Mouse (Mus musculus): ENCODE results near the gene Dmgdh.

Gene Dmgdh

DNA sequence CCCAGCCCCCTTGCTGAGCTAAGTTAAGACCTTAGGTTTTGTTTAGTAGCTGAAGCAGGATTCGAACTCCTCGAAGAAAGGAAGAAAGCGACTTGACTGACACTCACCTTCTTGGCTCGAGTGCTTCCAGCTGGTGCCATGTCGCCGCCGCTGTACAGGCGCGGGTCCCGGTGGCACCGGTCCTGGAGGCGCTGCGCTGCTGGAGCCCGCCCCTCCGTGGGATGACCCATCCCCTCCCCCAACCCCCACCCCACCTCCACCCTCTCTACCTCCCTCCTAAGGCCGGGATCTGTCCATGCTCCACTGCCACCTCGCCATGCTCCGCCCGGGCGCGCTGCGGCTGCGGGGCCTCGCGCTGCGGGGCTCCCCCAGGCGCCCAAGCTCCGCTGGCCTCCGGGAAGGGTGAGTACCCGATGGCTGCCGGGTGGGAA lies at the start of gene Dmgdh, which contains the start of gene Bhmt2:
TSS of gene Dmgdh (plus strand) at position 303 of the 431 bp plus-strand sequence.
TSS of gene Bhmt2 (minus strand) at position 172 of the 431 bp plus-strand sequence.
- DNase-seq, result no peak

DNA sequence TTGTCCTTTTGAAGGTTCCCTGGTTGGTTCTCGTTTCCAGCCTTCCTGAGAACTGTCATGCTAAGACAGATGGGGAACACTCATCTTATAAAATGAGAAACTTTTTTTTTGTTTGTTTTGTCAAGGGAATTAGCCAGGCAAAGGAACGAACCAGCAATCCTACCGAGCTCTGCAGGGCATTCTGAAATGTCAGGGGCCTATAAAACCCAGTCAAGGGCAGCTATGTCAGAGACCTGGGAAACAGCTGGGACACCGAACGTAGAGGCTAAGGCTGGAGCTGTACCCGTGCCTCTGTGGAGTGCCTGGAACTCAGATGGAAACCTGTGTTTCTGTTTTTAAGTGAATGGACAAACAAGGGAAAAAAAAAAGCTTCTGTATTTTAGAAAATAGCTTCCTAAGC lies 45.4 kb upstream of the Dmgdh start:
- no peak for DNase-seq

DNA sequence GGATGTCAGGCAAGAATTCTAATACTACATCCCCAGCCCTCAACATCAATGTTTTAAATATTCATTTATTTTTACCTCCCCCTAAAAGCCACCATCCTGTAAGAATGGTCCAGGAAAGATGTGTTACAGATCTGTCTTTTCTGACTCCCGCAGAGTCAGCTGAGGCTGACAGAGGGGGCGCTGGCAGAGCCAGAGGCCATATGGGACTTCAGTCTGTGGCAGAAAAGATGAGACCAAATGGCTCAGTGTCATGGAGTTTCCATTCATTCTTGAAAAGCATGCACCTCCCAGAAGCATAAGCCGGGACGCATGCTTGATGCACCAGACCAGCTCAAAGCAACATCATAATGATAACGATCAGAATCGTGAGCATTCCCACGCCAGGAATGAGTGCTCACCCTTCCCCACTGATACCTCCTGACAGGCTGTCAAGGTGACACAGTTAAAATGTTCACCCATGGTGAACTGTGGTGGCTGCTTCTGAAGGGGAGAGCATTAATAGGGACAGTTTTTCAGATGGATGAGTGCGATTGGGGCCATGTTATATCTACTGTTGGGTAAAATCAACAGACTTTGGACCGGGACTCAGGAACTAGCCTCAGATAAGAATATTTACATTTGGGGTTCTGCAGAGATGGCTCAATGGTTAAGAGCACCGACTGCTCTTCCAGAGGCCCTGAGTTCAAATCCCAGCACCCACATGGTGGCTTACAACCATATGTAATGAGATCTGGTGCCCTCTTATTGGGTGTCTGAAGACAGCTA lies 43.1 kb upstream of the Dmgdh start:
- no peak for DNase-seq

DNA sequence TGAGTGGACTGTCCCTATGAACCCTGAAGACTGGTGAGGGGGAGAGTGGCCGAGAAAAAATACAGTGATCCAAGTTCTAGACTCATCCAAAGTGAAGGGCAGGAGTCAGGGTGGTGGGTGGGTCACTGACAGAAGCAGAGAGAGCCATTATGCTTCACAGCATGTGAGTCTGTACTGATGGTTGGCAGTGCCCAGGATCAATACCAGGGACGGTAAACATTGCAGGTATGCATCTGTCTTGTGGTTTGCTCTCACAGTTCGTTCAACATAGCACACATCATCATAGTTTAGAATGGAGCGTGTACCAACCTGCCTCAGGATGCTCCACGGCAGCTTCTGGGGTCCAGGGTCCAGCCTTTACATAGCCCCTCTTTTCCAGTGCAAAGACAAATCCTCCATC lies 41.3 kb upstream of the Dmgdh start:
- DNase-seq, result no peak

DNA sequence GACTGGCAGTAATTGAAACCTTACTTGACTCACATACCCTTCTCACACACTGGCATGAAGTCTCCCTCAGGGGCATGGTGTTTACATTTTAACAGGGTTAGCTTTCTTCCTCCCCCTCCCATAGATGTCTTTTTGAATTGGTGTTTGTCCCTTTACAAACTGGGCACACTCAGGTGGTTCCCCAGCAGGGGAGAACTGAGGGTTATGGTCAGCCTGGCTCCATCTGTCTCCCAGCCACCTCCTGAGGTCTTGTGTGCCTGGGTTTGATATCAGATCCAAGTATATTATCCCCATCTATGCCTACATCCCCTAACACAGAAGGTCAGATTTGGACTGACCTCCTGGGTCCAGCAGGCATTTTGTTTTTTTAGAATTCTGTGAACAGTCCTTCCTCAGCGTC lies 37.7 kb upstream of the Dmgdh start:
- DNase-seq, result no peak

DNA sequence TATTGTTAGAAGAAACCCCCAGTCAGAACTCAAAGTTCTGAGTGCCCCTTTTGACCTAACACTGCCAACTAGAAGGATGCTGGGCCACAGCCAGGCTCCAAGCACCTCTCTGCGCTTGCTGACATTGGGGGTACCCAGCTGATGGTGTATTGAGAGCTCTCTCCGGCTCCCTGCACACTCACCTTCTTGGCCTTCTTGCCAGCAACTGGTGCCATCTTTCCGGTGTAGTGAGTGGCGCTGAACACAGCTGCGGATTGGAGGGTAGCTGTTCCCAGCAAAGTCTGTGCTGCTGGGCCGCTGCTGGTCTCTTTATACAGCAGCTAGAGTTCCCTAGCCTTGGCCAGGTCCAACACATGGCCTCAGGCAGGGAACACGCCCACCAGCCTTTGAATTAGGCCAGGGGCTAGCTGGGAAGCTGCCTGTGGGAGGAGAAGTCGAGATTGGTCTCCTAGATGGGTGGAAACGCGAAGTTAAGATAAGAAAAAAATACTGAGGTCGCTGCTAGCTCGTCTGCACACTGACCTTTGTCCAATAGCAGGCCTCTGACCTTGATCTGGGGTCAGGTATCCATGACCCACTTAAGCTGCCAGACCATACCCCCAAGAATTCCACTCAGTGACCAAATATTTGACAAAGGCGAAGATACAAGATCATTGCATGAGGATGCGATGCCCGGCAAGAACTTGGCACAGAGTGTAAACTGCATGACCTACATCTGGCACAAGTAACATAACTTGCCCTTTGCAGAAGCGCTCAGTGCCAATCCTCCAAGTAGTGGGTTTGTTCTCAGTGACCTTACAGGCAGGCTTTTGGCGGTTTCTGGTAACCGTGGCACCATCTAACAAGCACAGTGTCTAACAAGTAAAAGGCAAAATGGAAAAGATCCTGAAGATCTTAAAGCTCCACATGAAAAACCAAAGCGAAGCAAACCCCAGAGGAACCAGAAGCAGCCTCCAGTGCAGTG lies 36.7 kb upstream of the Dmgdh start, which contains the start of gene Bhmt:
TSS of gene Bhmt (minus strand) at position 680 of the 964 bp plus-strand sequence.
- no peak for DNase-seq

DNA sequence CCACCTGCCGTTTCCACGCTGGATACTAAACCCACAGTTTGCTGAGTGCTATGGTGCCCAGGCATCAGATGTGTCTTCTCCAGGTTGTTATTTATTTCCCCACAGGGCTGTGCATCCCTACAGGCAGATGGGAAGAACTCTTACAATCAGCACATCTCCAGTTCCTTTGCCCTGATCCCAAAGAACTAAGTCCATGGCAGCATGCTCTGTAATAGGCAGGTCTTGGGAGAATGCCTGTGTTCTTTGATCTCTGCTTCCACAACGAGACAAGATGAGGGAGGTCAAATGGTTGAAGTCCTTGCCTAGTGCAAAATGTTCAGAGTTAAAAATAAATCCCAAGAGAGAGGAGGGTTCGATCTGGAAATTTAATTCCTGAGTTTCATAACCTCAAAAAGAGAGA lies 34.6 kb upstream of the Dmgdh start:
- DNase-seq, result no peak

DNA sequence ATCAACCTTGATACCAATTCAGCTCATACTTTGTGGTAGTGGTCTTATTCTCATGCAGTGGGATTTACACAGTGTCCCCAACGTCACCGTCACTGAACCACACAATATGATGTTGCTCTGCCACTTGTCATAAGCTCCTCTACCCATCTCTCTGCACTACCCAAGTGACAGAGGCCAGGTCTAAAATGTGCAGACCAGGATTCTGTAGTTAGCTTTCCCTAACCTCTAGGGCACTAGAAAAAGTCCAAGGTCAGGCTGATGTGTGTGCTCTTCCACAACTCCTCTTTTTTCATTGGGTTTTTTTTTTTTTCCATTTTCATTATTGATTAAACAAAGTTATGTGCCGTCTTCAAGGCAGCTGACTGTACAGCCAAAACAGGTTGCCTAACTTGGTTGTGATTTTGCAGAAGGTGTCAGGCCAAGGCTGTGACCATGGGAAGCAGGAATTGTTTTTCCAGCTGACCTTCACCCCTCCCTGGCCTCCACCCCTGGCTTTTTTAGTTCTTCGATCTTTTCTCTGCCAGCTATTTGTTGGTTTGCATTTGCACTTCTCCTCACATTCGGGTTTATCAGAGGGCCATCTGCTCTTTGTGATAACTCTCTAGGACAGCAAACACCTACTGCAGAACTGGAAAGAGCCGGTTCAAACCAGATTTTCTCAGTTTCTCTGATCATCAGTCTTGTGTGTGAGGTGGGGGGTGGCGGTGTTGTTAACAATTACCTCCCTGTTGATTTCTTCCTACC lies 25.7 kb upstream of the Dmgdh start:
- no peak for DNase-seq

DNA sequence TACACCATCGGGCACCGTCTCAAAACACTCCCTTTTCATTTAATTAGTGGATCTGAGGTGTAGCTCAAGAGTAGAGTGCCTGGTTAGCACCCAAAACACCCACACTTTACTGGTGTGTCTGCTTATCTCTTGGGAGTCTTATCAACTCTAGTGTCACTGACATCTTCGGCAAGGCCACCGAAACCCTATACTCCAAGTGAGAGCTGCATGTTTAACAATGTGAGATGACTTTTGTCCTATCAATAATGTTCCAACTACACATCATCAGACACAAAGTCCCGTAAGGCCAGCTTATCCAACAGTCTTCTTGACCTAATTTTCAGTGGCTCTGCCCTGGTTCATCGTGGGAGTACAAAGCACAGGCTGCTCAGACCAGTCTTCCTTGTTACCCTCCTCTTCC lies 20.9 kb upstream of the Dmgdh start:
- DNase-seq, result no peak

DNA sequence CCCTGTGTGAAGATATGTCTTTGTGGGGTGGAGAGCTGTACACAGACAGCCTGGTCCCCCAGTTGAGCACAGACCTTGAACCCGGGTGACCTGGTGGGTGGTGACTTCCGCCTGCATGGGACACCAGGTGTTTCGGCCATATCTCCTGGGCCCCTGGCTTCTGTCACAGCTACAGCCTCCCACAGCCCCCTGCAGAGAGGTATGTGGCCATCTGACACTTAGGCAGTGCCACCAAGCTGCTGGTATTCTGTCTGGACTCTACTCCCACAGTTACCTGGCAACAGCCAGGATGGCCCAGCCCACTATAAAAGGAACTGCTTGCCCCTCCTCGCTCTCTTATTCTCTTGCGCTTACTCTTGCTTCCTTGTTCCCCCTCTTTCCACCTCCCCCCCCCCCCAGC lies 16.3 kb upstream of the Dmgdh start:
- no peak for DNase-seq

DNA sequence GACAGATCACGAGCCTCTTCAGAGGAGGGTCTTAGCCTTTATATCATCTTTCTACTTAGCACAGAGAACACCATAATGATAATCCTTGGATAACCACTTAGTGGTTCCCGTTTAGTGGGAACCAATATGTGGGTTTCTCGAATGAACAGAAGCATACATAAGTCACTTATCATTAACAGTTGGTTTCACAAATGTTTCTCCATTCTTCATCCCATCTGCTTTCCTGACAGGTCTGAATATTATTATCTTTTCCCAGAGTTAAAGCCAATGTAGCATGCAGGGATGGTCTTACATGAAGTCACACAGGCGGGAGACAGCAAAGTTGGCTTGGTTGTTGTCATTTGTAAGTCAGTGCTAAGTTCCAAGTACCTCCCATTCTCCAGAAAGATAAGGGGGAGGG lies 6.6 kb upstream of the Dmgdh start:
- no peak for DNase-seq

DNA sequence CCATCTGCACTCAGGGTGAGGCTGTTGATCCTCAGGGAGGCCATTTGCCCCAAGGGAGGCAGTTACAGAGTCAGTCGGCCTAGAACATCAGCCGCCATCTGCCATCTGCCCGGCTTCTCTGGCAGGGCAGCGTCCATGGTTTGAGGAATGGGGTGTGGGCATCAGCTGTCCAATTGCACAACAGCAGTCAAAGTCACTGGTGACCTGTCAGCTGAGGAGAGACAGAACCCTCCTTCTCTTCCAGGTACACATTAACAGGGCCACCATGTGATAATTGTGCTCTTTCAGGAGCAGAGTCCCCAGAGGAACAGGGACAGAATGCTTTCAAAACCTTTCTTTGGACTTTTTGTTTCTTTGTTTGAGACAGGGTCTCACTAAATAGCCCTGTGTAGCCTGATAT lies 1.9 kb upstream of the Dmgdh start:
- DNase-seq, result no peak

DNA sequence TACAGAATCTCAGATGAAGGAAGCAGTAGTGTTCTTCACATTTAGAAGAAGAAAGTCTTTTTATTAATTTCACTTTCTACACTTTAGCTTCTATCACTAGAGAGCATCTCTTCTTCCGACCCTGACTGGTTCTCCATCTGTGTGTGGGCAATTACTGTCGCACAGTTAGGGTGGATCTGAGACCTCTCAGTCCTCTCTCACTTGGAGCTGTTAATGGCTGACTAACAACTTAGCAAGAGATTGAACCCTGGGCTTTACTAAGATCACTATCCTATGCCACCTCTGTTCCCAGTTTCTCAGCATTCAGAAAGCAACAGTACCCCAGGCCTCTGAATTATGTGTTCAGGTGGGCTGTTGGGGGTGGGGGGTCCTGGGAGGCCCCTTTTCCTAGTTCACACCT lies 937 bp upstream of the Dmgdh start:
- no peak for DNase-seq

DNA sequence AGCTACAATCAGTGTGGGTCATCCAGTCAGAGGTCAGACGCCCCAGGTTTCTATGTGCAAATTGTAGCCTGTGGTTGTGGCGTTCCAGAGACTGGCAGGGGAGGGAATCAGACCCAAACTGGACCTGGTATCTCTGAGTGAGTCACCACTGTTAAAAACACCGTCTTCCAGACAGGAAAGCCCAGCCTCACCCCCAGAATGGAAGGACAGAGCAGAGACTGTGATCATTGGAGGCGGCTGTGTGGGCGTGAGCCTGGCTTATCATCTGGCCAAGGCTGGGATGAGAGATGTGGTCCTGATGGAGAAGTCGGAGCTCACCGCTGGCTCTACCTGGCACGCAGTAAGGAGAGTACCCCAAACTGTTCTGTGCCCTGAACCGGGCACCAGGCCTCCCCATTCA lies 2.6 kb downstream of the Dmgdh start:
- DNase-seq, result no peak

DNA sequence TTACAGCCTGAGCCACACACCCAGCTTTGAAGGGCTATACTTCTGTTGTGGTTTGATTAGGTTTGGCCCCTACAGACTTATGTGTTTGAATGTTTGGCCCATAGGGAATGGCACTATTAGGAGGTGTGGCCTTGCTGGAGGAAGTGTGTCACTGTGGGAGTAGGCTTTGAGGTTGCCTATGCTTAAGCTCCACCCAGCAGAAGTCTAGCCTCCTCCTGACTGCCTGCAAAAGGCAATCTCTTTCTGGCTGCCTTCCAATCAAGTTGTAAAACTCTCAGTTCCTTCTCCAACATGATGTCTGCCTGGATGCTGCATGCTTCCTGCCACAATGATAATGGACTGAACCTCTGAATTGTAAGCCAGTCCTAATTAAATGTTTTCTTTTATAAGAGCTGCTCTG lies 9.1 kb downstream of the Dmgdh start:
- DNase-seq, result no peak

DNA sequence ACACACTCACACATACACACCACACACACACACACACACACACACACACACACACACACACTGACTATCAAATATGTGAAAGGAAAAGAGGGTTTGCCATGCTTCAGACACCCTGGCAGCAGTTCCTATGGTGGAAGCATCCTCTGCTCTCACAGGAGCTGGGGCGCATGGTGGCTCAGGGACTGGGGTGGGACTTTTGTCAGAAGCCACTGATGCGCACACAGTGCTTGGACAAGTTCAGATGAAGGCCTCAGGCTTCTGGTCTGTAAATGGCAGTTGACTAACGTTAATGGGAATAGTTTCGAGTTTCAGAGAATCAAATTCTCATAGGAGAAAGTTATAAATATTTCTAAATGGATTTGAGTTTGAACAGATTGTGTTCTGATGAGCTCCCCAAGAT lies 11.0 kb downstream of the Dmgdh start:
- DNase-seq, result no peak

DNA sequence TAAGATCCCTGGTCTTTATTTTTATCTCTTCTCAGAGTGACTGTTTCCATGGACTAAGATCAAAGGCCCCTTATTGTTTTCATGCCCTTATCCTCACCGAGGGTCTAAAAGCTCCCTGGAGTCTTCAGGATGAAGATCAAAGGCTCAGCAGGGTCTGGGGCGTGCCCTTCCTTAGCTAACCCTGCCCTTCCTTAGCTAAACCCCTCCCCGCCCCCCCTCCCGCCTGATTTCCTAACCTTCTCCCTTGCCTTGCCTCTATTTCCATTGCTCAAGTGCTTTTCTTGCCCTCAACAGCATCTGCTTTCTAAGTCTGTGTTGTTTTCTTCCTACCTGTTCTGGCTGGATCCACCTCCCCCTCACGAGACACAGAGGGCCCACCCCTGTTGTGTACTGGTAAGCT lies 13.1 kb downstream of the Dmgdh start:
- DNase-seq, result no peak

DNA sequence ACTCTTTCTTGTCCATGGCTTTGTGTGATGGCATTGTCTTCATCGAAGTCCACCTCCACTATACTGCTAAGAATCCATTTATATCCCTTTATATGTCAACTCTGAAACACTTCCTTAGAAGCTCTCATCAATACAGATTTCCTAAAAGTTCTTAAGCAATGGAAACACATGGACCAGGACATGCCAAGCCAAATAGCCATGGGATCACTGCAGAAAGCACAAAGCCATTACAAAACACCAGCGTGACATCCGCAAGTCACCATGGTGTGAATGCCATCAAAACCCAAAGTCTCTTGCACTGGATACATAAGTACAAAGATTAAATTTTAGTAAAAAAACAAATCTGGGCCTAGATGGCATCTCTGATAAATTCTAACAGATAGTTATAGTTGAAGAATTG lies 15.3 kb downstream of the Dmgdh start:
- DNase-seq, result no peak

DNA sequence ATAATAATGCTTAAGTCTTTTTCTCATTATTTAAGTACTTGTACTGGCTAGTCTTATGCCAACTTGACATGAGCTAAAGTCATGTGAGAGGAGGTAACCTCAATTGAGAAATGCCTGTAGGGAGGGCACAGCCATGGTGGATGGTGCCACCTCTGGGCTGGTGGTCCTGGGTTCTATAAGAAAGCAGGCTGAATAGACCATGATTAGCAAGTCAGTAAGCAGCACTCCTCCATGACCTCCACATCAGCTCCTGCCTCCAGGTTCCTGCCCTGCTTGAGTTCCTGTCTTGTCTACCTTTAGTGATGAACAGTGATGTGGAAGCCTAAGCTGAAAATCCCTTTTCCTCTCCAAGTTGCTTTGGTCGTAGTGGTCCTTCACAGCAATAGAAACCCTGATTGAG lies 16.6 kb downstream of the Dmgdh start:
- no peak for DNase-seq

DNA sequence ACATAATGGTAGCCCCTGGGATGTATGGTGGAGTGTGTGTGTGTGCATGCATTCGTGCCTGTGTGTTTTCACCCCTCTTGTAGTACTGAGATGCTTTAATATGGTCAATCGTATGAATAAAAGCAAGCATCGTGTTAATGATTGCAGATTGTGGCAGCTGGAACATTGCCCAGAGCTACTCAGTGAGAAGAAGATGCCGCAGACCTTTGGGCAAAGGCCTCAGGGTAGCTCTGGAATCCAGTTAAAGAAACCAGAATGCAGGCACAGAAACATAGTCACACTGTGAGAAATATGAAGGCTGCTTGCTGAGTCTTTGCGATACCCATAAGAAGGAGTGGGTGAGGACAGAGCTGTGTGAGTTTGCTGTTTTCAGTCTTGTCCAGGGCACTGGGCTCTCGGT lies 24.6 kb downstream of the Dmgdh start:
- no peak for DNase-seq

DNA sequence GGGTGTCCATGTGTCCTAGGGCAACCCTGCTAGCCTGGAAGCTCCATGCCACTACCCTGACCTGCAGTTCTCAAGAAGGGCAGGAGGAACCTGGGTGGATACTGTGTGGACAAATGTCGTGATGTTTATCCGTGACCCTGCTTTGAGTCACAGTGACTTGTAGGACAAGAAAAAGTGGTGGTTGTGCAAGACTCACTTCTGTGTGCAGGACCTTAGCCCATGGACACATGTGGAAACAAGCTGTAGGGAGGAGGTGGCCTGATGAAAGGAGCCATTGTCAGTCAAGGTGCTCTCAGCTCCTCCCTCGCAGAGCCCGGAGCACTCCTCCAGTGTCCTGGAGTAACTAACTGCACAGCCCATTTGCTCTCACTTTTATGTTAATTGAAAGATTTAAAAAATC lies 31.5 kb downstream of the Dmgdh start:
- DNase-seq, result no peak

DNA sequence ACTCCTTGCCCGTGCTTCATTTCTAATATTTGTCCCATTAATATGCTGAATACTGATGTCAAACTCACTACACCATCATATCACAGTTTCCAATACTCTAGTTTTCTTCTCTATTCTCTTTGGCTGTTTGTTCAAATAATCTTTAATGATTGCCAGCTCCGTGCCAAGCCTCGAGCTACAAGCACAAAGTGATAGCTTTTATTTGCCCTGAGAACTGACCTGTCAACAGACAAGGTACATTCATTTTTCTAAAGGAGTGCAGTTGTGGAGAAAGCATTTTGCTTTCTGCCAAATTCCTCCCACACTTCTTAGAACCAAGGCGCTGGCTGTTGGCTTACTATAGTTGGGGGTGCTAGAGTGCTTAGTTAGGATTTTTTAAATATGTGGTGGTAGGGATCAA lies 33.0 kb downstream of the Dmgdh start:
- DNase-seq, result no peak

DNA sequence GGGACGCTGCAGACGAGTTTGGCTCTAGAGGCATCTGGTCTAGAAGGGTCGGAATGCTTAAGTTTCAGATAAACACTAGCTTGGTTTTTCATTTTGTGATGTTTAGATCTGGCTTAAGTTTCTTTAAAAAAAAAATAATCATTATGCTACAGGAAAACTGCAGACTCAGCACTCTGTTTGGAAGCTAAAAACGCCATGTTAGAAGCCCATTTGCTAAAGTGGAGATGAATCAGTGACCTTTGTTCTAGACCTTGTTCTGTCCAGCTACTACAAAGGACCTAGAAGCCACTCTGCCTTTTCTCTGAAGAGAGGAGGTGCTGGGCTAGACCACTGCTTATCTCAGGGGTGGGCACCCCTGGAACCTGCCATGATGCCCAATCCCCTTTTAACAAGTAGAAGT lies 36.1 kb downstream of the Dmgdh start:
- DNase-seq, result no peak
